Mouse (Mus musculus) small intestine, adult 2 months (tissue): ENCODE measurements around the gene Rgr.

Source experiments
- CTCF ChIP-seq: fragments of 200-500 bp; IDR thresholded peaks from 2 replicates; pipeline ENCODE4 v1.5.1; 2012; ENCODE audit warnings: low read depth, mild to moderate bottlenecking, control low read depth, inconsistent platforms, low read length, moderate library complexity, mixed read lengths; ENCODE audit not compliant: insufficient replicate concordance, insufficient read length; ENCODE audit errors: extremely low read depth
- POLR2A ChIP-seq: fragments of 200-500 bp; IDR thresholded peaks from 2 replicates; pipeline ENCODE4 v1.6.1; 2012; ENCODE audit warnings: low read depth, mild to moderate bottlenecking, control low read depth, inconsistent platforms, low read length, moderate library complexity

DNA sequence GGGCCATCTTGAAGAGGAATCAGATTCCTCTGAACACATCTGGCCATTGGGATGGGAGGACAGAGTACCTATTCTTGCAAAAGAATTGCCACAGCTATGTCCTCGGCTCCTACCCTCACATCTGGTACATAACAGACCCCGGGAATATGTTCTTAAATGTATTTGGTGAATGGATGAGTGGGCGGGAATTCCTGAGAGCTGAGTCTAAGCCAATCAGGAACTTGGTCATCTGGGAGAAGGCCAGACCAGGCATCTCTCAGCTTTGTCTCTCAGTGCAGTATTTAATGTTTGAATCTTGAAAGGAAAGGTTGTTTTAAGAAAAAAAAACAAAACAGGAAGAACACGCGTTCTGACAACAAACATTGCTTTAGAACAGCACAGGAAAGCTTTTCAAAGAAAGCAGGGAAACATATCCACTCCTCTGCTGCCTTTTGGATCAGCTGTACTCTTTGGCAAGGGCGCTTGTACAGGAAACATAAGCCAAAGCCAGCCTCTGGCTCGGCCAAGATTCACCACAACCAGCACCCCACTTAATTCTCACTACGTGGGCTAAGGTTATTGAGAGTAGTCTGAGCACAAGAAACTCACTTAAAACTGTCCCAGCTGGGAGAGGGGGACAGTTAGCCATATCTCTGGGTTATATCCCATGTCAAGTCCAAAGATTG lies 45.2 kb downstream of the Rgr start:
- TF ChIP-seq CTCF (no peak), POLR2A (no peak)
